Mouse (Mus musculus) gastrocnemius, adult 8-10 months (tissue): Measurements from ENCODE around the gene Hoxa7. TPM values are rescaled to one million over a fixed set of nuclear protein-coding genes. Genes with fewer than 3 reads are reported as not detected.
A peak's percentile ranks its signal among the peaks of the same experiment; 100 is the strongest.

ENCODE experiments used
- DNase-seq, 2 experiments: peaks; one replicate each; pipeline ENCODE4 v3.0.0; 2022; ENCODE audit warnings: low spot score in 2 of 2
- total RNA-seq, 4 experiments: library from RNA; stranded (reverse); gene quantifications; 2 replicates each; pipeline ENCODE4 v1.2.4; 2022

Gene Hoxa7
- total RNA-seq, 4 experiments from 2014 or later: 4.7 to 5.9 (median 5.4) TPM

DNA sequence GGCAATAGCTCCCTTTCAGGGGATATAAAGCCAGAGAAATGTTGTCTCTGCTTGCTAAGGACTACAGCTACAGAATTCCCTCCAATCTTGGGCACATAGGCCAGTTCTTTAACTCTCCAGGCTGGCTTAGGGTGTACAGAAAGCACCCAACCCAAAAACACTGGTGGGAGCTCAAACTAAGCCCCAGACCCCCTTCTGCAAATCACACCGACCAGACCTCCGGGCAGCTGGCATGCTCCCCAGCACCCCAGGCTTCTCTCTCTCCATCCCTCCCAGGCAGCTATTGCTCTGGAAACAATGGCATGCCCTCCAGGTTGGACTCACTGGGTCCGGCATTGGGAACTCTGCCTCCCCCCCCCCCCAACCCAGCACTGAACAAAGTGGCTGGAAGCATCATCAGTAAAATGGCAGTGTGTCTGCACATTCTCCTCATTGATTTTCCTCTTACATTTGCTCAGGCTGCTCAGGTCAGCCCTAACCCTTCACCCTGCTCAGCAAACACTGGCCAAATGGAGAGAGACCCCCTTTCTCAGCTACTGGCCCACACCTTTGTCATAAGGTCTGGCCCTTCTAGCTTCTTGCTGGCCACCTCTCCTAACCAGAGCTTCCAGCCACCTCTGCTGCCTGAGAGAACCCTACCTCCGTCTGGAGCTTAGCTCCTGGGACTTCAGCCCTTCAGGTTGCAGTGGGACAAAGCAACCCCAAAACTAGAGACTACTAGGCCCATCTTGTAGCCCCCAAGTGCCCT lies 42.6 kb downstream of the Hoxa7 start:
- no peak for DNase-seq

DNA sequence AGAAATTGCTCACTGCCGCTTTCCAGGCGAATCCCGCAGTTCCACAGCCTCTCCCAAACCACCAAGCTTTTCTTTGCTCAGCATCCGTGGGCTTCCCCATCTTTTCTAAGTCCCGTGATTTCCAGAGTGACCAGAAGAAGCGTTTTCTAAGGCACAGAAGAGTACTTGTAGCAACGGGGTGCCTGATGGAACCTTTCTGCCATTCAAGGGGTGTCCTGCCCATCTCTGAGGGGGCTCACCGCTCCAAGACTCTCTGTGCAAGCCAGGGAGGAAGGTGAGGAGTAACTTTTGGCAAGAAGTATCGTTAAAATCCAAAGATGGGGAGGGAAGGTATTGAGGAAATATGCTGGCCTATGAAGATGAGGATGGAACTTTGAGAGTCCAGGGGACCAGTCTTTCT lies 43.8 kb downstream of the Hoxa7 start:
- DNase-seq: no peak

DNA sequence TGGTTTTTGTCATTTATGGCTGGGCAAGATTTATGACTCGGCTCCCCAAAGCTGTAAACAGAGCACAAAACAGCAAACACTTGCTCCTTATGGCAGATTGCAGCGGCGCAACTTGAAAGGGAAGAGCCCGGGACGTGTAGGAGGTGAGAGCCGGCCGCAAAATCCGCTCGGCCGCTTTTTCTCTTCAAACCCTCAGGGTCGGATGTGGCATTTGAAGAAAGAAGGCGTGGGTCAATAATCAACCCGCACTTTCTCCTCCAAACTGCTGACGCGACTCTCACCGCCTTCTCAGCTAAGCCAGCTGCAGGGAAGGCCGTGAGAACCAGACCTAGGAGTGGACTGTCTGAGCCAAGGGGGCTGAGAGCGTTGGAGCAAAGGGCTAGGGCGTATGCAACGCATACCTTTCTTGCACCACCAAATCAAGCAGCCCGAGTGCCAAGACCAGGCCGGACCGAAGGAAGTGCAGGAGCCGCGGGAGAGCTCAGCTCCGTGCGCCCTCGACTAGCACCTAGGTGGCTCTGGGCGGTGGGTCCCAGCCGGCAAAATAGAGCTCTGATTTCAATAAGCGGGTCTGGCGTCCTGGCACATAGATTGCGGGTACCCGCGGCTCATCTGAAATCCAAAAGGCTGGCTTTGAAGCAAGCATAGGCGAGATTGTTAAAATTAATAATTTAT lies 44.5 kb downstream of the Hoxa7 start, which contains the start of gene 5730596B20Rik:
5730596B20Rik (plus strand) TSS at position 438 of the 675 bp plus-strand sequence.
- DNase-seq: no peak

DNA sequence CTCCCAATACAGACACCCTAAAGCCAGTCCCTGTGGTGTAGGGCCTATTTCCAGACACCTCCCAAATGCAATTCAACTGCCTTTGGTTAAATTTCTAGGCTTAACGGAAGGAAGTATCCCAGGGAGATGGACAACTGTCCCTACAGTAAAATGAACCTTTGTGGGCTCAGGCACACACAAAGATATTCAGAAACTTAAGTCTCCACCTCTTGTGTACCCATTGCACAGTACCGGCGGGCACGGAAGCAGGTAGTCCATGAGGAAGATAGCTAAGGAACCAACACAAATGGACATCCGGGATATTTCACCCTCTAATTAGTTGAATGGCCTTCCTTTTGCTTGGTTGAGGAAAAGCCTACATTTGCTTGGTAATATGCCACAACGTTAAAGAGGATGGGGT lies 45.3 kb downstream of the Hoxa7 start:
- no peak for DNase-seq

DNA sequence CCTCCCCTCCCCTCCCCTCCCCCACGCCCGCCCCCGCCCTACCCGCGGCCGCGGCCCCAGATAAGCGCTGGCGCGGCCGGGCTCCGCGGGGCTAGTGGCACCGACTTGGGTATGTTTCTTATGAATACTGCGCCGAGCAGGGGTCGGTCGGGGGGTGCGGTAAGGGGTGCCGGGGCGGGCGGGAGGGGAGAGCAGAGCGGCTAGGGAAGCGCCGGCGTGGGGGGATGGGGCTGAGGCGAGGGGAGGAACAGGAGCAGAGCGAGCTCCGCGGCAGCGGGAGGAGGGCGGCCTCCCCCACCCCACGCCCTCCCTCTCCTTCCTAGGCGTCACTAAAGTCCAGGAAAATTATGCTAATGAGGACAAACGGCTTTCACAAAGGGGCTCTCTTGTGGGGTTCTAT lies 45.8 kb downstream of the Hoxa7 start:
- DNase-seq: no peak

DNA sequence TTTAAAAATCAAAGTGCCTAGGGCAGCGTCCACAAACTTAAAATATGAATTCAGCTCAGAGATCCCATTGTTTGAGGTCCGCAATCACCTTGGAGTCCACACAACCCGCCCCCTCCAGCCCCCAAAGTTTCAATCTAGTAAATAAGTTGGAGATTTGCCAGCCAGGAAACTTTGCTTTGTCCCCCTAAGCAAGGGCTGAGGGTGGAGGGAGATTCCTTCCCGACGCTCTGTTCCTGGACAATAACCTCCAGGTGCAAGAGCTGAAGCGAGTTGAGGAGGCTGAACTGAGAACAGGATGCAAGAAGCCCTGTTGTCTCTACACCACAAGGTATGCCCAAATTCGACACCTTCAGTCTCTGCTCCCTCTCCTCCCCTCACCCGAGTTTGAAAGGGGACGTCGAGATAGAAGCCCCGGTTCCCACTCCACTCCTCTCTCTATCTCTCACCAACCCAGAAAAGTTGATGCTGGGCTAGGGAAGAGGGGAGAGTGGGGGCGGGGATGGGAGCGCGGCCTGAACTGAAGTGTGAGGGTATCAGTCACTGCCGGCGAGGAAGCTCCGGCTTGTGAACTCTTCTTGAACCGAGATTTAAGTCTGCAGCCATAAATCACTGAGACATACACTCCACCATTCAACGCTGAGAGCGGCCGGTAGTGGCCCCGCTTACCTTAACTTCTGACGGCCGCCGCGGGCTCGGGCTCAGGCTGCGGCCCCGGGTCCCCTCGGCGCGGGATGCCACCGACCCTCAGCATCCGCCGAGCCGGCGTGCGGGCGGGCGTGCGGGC lies 46.5 kb downstream of the Hoxa7 start:
- no peak for DNase-seq

DNA sequence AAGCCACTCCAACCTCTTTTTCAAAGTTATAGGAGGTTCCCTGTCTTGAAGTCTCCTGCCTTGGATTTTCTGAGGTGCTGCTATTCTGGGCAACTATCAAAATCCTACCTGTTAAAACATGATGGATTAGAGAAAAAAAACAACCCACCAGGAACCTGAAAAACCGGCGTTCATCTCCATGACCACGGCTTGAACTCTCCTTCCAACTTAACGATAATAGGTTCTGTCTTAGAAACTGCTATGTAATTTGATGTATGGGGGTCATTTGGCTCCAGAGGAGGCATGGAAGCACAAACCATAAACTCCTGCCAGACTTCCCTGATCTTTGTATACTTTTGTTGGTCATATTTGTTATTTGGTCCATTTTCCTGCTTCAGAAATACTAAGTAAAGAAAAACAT lies 48.0 kb downstream of the Hoxa7 start:
- no peak for DNase-seq

DNA sequence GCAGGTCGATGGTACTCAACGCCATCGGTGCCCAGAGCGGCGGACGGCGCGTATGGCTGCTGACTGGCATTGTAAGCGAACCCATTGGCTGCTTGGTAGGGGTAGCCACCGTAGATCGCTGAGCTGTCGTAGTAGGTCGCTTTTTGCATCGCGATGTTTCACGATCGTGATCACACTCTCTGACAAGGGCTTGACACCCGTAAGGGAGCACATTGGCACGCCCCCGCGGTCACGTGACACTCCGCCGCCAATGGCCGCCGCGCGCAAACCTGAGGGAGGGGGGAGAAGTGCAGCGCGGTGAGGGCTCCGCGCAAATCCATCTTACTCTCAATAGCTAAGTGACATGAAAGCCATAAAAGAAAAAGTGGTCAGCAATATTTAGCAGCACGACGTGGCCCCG lies 49.2 kb downstream of the Hoxa7 start:
- DNase-seq: peak; percentile 65 to 72

DNA sequence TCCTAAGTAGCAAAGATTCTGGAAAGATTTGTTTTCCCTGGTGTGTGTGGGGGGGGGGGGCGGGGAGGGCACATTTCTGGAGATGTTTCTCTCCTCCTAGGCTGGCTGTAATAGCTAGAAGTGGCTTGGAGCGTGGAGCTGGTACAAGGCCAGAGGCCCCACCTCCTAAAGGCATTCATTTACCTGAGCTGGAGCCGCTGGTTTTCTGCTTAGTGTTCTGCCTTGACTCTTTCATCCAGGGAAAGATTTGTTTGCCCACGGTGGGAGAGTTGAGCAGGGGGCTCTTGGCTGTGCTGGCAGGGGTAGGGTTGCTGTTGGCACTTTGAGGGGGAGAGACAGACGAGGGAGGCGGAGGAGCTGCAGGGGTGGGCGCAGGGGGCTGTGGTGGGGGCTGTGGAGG lies 49.7 kb downstream of the Hoxa7 start:
- DNase-seq: no peak

DNA sequence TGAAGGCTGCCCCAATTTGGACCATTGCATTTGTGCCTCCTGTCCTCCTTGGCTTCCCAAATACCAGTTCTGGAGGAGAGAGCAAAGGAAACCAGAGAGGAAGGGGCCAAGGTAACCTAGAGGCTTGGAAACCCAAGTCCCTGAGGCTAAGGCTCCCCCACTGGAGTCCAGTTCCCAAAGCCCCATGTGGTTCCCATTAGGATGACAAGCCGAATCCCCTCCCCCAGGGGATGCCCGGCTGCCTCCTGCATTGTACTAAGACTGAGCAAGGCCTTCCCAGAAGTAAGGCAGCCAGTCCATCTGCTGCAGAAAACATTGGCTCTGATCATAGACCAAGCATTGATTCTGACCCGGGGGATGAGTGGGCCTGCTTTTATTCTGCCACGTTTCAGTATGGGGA lies 50.3 kb downstream of the Hoxa7 start:
- no peak for DNase-seq

DNA sequence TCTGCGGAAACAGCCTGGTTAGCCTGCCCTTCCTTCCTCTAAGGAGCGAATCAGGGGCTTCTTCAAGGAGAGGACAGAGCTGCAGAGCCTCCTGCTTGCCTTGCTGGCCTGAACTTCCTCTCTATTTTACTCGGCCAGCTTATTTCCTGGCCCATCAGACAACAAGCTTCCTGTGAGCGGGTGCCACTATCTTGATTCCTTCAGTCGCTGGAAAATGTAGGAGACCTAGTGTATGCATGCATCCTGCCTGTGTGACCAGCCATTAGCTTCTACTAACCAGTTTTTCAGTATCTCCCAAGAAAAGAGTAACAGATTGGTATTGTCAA lies 50.8 kb downstream of the Hoxa7 start:
- DNase-seq: no peak

DNA sequence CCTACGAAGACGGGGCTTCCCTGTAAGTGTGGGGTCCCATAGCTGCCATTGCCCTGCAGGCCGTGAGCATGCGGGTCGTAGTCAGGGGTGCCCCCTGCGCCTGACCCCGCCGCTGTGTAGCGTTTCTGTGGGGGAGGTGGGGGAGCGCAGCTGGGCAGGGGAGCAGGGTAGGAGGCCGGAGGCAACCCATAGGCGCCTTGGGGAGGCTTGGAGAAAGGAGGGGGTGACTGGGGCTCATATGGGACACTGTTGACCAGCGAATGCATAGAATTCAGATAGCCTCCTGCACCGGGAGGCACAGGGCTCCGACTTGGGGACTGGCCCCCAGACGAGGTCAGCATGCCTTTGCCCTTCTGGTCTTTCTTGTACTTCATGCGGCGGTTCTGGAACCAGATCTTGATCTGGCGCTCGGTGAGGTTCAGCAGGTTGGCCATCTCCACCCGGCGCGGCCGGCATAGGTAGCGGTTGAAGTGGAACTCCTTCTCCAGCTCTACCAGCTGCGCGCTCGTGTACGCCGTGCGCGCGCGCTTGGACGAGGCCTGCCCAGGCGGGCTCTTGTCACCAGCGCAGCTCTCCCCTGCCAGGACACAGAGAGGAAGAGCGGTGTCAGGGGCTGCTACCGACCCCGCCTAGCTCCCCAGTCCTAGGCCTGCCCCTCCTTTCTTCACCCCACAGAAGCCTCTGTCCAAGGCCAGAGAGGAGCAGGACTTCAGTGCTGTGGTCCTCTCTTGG lies 51.3 kb downstream of the Hoxa7 start:
- no peak for DNase-seq

DNA sequence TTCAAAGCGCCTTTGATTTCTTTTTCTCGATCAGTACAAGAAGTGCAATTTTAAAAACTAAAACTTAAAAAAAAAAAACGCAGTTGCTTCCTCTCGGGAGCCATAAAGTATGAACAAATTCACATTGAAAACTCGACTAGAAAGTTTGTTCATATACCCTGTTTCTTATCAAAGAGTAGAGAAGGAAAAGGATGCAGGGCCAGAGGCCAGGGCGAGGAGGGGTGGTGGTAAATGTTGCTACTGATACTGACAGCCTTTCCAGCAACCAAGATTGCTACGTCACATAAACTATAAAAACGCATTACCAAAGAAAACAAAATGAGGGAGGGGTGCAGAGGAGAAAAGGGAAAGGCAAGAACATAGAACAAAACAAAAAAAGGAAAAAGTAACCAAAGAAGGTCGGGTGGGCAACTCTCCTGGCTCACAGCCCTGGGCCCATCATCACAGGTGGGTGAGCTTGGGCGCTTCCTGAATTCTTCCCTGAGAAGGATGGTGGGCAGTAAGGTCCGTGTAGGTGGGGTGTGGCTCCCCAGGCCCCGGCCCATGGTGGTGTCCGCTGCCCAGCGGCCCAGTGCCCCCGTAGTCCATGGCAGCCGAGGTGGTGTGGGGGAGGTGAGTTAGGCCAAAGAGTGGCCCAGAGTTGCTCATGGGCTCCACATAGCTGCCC lies 52.0 kb downstream of the Hoxa7 start:
- no peak for DNase-seq

DNA sequence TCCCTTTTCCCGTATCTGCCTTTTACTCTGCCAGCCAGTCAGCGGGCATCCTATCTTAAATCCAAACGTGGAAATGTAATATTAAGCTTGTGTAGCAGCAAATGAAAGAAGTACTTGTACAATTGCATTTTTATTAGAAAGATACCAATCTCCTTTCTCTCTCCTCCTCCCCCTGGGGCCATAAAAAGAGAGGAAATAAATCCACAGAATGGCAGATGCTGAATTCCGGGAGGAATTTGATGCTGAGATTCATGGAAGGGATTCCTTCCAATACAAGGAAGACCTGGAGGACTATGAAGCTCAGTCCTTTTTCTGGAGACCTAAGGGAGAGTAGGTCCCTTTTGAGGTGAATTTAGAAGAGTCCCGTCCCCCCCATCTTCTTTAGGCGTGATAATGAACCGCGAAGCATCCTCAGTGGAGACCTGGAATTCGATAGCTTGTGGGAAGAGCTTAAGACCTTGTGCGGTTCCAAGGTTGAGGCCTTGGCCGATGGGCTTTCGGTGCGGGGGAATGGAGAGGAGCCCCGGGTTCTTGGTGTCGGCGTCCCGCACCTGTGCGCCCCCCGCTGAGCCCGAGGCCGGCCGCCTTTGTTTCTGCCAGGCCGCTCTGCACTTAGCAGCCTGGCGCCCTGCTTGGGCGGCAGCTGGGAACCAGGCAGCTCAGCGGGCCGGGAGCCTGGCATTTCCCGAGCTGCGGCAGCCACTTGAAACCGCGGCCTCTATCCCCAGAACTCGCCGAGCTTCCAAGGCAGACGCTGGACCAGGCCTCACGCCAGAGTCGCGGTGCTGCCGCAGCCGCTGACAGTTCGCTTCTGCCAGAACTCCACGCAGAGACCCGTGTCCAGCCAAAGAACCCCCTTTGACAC lies 53.2 kb downstream of the Hoxa7 start:
- no peak for DNase-seq

DNA sequence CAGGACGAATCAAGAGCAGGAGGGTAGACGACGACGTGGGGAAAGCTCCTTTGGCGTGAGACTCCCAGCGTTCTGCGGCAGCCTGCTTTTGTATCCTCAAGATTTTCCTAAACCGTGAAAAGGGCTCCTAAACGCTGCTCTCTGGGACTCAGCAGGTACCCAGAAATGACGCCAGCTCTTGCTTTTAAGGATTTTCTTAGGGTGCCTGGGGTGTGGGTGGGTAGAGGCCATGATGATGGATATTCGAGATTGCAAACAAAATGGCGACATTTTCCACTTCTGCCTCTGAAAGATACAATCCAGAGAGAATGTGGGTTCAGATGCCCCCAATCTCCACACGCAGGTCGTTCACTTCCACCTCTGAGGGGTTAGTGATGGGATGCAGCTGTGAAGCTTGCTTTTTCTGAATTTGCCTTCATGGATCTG lies 53.9 kb downstream of the Hoxa7 start:
- DNase-seq: no peak

DNA sequence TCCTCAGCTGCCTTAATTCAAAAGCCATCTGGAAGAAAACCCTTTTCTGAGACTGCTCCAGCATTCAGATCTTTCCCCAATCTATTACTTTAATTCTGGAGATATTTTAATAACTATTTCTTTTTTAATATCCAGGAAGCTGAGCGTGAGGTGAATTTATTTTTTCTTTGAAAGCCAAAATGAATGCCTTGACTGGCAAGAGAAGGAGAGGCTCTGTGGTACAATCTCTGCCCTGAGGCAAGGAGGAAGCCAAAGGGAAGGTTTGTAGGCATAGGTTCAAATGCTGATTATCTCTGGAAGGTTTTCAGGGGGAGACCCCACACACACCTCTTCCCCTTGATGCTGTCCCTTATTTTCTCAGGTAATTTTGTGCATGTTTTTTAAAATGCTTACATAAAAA lies 54.5 kb downstream of the Hoxa7 start:
- no peak for DNase-seq

DNA sequence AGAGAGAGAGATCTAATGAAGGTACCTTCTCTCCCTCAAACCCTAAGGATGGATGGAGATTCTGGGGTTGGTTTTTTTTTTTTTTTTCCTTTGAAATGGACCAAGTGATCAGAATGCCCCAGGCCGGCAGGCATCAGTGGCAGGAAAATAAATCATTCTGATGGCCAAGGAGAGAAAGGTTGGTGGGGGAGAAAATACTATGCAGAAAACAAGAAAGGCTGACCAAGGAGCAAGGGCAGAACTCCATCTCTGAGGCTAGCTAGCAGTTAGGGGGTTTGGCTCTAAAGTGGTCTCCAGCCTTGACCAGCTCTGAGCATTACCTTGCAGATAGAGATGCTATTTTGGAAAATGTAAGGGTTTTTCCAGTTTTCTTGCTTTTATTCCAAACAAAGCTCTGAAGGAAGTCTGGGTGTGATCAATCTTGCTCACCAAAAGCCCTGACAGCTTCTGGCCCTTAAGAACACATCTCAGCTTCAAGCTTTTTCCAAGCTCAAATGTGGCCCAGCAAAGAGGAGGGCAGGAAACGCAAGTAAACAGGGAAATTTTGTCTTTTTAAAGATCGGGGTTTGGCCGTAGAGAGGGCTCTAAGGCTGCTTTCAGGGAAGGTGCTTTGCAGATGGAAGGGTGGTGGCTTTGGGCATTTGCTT lies 55.1 kb downstream of the Hoxa7 start:
- no peak for DNase-seq

DNA sequence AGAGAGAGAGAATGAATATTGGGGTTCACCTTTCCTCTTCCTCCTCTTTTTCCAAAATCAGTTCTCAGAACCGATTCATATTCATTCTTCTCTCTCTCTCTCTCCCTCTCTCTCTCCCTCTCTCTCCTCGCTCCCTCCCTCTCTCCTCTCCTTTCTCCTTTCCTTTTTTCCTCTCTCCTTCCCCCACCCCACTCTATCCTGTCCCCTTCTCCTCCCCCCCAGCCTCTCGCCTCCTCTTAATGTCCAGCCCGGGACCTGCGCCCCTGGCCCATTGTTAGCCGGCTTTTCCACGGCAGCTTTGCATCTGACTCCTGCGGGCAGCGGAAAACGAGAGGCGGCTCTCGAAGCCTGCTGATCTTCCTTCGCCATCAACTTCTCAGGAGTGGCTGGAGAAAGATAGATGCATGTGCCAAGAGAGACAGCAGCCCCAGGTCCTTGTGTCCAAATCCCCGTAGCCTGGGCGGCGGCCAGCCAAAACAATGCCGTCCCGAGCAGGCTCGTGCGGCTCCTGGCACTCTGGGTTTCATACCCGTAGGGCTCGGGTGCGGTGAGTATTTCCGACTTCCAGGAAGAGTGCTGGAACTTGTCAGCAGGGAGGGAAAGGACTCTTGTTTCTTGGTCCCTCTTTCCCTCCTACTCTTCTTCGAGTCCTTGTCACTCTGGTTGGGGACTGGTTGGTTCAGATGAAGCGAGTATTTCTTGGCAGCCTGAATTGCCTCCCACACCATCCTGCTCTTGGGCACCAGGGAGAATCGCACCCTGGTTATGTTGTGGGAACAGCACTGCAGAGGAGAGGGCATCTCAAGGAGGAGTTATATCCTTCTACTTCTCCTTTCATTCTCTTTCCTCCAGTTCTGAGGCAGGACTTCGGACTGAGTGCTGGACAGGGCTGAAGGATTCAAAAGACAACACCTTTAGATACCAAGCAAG lies 55.9 kb downstream of the Hoxa7 start:
- no peak for DNase-seq
